Comparison of ENCODE assay signal across 34 mouse cellular contexts in the genomic region with DNA sequence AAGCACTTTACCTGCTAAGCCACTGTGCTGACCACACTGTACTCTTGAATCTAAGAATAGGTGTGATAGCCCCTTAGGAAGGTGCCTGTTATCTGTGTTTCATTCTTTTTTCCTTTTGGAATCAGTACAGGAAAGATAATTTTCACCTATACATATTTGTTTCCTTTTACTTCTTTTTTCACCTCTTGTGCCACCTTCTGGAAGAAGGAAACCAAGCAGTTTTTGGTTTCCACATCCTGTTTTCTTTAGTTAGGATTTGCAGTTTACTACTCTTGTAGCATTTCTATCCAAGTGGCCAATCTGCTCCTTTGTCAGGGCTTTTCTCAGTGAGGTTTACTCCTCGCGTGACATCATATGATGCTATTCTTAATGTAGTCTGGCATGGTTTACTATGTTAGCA.
DNase-seq lines count a peak whose midpoint lies in the region; ATAC-seq and TF ChIP-seq lines count a peak whose summit lies in the region.
"Had no signal": no experiment of that assay in that cellular context is flagged by ENCODE, and none has a peak within 500 bp of the region (broad histone marks: within the 10 kb centered on the region; RNA-seq: fewer than 3 reads in every experiment).

No protein-coding gene starts in this region.

- H3K4me3 ChIP-seq in layer of hippocampus, adult 2 months = no peak overlapping the region
- H3K4me3 ChIP-seq: erythroblast, embryonic 14.5 days; forebrain, embryonic 12.5 days; heart, embryonic 12.5 days; hindbrain, embryonic 10.5 days; limb, embryonic 10.5 days; limb, embryonic 15.5 days; liver, embryonic 13.5 days; myocyte; neural tube, embryonic 13.5 days had no signal

- no peak overlapping the region for H3K27ac ChIP-seq in layer of hippocampus, adult 2 months
- H3K27ac ChIP-seq: forebrain, embryonic 12.5 days; hindbrain, embryonic 10.5 days; limb, embryonic 10.5 days; limb, embryonic 15.5 days; liver, embryonic 13.5 days; neural tube, embryonic 13.5 days had no signal

- peak; percentile 58 for TF ChIP-seq CTCF in layer of hippocampus, adult 2 months (conservative IDR thresholded peaks at IDR 0.05)

- ATAC-seq in megakaryocyte progenitor cell, adult 5-6 weeks (replicated peaks; ENCODE audit: poor library complexity) = no peak
- ATAC-seq: hindbrain, embryonic 16.5 days; intestine, embryonic 16.5 days; lung, postnatal 0 days; midbrain, embryonic 16.5 days had no signal

- intact Hi-C loops in heart, postnatal 25 days (cut with DNase I) = loop anchor here (10.0 kb wide), 1 partner anchor 269 kb away; no protein-coding TSS in a partner anchor

- DNase-seq in heart, adult 11 months = peak; percentile 34
- no peak for DNase-seq in heart, postnatal 25 days (ENCODE audit: low spot score)
- DNase-seq in layer of hippocampus, adult 2 months (ENCODE audit: low spot score in 2 of 2) = no peak
- DNase-seq in layer of hippocampus, adult 9-11 months = no peak
- DNase-seq in 416B (ENCODE audit: low read depth) = peak; percentile 36
- peak; percentile 13 for DNase-seq in brain, adult 2 months (ENCODE audit: low read depth, low spot score)
- DNase-seq in right cerebral cortex, postnatal 10 days (ENCODE audit: low spot score in 2 of 2) = no peak
- DNase-seq: adrenal gland, postnatal 14 days; B cell, adult 2 months; cerebellum, adult 18-20 months; cerebellum, postnatal 14 days; gastrocnemius, postnatal 25 days; heart, adult 18-20 months; kidney, adult 9 months; kidney, postnatal 25 days; liver, embryonic 13.5 days; lung, adult 18-20 months; lung, postnatal 4 days; right cerebral cortex, postnatal 25 days; thymus, adult 18-20 months; thymus, postnatal 25 days had no signal

Comparison
In these comparisons a context has a peak if more than half of its experiments do, and no peak if none do; other contexts are left out.
1. DNase-seq: peak in heart, adult 11 months (single experiment), 416B (single experiment) and brain, adult 2 months (single experiment); none in heart, postnatal 25 days (single experiment), layer of hippocampus, adult 2 months (0 of 2), layer of hippocampus, adult 9-11 months (single experiment) and right cerebral cortex, postnatal 10 days (0 of 2).